Mouse (Mus musculus): ENCODE results near the gene Zfp39. TPM values are rescaled to one million over a fixed set of nuclear protein-coding genes. Genes with fewer than 3 reads are reported as not detected.

Zfp39 gene
- polyA plus RNA-seq, 1 experiment, result 0.38 TPM

GRCm38 (mm10) chr11:58927053-58927452 is 23.0 kb upstream of the Zfp39 start:
- 68% methylated on average over 2 of the region's 2 CpGs for WGBS
- DNase-seq (ENCODE audit: low read depth, low spot score), result no peak

DNA sequence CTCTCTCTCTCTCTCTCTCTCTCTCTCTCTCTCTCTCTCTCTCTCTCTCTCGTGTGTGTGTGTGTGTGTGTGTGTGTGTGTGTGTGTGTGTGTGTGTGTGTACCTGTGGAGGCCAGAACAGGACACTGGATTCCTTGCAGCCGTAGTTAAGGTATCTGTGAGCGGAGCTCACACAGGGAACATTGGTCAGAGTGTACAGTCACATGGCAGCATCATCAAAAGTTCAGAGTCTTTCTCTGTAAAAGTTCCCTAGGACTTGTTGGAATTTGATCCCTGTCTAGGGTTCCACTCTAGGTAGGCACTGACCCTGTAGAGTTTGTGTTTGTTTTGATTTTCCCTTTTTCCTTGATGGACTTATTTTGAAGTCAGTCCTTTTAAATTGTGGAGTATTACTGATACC is 22.6 kb upstream of the Zfp39 start:
- DNase-seq (ENCODE audit: low read depth, low spot score), result no peak

GRCm38 (mm10) chr11:58922420-58922819 is 18.4 kb upstream of the Zfp39 start:
- no peak for DNase-seq (ENCODE audit: low read depth, low spot score)
- 80% methylated on average over 9 of the region's 9 CpGs for WGBS

More for the DNA sequence above, 22.6 kb upstream of the Zfp39 start:
- 45% methylated on average over 3 of the region's 3 CpGs for WGBS

GRCm38 (mm10) chr11:58918759-58919158 is 14.7 kb upstream of the Zfp39 start:
- WGBS, result 63% methylated on average over 5 of the region's 5 CpGs
- DNase-seq (ENCODE audit: low read depth, low spot score), result no peak

GRCm38 (mm10) chr11:58917745-58918366 is 13.8 kb upstream of the Zfp39 start, which contains the start of gene Btnl10:
Btnl10 (plus strand) TSS chr11:58917908.
- DNase-seq (ENCODE audit: low read depth, low spot score), result no peak
- 82% methylated on average over 12 of the region's 12 CpGs for WGBS

DNA sequence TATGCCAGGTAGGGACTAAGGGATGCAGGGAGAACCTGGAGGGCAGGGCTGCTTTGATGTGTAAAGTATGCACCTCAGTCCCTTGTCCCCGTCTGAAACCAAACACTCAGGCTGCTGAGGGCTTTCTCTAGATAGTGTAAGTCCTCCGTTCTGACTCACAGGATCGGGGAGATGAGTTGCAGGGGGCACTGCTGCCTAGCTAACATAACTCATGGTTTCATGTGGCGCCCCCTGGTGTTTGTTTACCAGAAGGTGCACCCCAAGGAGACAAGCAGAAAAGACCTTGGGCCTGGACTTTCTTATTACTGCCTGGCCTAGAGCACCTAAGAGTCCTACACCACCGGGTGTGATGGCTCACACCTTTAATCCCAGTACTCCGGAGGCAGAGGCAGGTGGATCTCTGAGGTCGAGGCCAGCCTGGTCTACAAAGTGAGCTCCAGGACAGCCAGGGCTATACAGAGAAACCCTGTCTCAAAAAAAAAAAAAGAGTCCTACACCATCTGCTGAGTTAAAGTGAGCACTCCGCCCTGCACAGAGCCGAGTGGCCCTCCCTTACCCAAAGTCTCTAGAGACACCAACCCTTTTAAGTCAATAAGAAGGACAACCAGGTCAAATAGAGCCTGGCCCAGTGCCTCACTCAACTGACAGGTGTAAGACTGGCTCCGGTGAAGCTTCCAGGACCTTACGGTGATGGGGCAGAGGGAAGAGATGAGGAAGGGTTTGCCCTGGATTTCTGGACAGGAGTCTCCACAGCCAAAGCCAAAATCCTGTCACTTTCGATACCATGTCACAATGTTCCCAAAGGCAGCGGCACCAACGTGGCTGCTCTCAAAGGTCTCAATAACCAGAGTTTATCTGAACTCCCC is 13.1 kb upstream of the Zfp39 start:
- WGBS, result 42% methylated on average over 14 of the region's 14 CpGs
- DNase-seq (ENCODE audit: low read depth, low spot score), result no peak

GRCm38 (mm10) chr11:58914461-58915028 is 10.5 kb upstream of the Zfp39 start:
- 5% methylated on average over 17 of the region's 17 CpGs for WGBS
- no peak for DNase-seq (ENCODE audit: low read depth, low spot score)

DNA sequence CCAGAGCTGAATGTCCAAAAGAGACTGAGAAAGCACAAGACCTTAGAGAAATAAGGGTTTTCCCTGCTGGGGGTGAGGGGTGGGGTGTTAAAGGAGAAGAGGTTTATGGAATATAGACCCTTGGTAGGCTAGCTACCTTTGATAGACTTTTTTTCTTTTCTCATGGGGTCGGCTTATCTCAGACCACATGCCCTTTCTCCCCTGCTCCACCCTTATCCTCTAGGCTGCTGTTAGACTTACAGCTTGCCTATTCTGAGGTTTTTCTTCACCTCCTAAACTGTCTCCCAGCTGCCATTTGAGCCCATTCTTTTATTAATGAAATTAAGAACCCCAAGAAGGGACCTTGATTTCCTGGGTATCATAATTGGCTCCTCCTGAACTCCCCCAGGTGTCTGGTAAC is 9.8 kb upstream of the Zfp39 start:
- WGBS, result 54% methylated on average over 1 of the region's 1 CpGs
- no peak for DNase-seq (ENCODE audit: low read depth, low spot score)

- WGBS, result 61% methylated on average over 6 of the region's 6 CpGs
- DNase-seq (ENCODE audit: low read depth, low spot score), result no peak
Measured at GRCm38 (mm10) chr11:58904838-58905237, 813 bp upstream of the Zfp39 start.

GRCm38 (mm10) chr11:58904410-58904718 is 339 bp upstream of the Zfp39 start:
- no peak for DNase-seq (ENCODE audit: low read depth, low spot score)
- under 1% methylated on average over 8 of the region's 8 CpGs for WGBS

DNA sequence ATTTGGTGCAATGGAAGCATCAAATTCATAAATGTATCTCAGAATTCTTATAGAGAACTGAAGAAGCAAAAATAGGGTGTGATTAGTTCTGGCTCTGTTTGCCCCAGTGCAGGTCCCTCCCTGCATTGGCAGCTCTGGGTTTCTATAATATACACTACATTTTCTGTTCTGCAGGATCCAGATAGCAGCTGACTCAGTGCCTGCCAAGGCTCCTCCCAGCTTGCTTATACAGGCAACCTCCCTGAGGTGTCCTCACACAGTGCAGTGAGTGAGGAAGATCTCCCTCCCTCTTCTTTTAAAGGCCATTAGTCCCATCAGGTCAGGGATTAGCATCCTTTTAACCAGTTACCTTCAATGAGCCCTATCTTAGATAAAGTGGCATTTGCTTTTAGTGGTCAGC is 2.9 kb downstream of the Zfp39 start:
- DNase-seq (ENCODE audit: low read depth, low spot score), result no peak

DNA sequence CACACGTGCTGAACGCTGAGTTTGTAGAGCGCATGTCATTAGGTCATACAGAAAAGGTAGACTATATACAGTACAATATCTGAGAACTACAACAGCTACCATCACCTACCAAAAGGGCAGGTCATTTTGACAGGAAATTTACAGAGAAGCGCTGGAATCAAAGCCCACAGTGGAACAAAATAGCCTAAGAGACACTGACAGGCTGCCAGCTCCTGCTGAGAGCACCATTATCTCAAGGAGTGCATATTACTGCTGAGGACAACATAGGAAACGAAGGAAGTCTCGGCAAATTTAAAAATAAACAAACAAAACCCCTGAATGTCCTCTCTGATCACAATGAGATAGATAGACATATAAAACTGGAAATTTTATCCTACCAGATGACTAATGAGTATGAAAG is 6.5 kb downstream of the Zfp39 start:
- 90% methylated on average over 6 of the region's 6 CpGs for WGBS

DNA sequence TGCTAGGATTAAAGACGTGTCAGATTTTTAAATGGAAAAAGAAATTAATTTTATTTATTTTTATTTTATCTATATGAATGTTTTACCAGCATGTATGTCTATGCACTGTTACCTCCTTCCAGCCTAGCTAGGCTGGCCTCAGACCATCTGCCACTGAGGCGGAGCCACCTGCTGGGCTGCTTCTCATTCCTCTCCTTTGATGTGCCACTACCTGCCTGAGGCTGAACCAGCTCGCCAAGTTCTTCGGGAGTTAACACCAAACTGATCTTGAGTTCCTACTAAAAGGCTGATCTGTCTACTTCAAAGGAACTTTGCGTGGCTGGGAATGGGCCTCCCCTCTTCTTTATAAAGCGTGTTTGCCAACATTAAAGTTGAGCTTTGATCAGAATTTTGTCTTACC is 9.6 kb downstream of the Zfp39 start:
- WGBS, result 87% methylated on average over 6 of the region's 6 CpGs
- DNase-seq (ENCODE audit: low read depth, low spot score), result no peak

More for the DNA sequence above, 6.5 kb downstream of the Zfp39 start:
- no peak for DNase-seq (ENCODE audit: low read depth, low spot score)

DNA sequence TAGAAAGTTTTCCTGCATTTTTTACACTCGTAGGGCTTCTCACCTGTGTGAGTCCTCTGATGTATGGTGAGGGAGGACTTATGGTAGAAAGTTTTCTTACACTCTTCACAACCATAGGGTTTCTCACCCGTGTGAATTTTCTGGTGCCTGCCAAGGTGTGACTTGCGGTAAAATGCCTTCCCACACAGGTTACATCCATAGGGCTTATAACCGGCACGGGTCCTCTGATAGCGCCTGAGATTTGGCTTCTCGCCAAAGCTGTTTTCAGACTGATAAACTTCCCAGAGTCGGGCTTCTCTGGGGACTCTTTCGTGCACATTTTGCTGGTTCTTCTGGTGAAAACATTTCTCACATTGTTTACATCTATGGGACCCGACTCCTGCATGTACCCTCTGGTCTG is 13.5 kb downstream of the Zfp39 start:
- DNase-seq (ENCODE audit: low read depth, low spot score), result no peak
- WGBS, result 89% methylated on average over 10 of the region's 10 CpGs

- no peak for DNase-seq (ENCODE audit: low read depth, low spot score)
- WGBS, result 80% methylated on average over 8 of the region's 8 CpGs
Measured at GRCm38 (mm10) chr11:58883756-58884155, 20.3 kb downstream of the Zfp39 start.

DNA sequence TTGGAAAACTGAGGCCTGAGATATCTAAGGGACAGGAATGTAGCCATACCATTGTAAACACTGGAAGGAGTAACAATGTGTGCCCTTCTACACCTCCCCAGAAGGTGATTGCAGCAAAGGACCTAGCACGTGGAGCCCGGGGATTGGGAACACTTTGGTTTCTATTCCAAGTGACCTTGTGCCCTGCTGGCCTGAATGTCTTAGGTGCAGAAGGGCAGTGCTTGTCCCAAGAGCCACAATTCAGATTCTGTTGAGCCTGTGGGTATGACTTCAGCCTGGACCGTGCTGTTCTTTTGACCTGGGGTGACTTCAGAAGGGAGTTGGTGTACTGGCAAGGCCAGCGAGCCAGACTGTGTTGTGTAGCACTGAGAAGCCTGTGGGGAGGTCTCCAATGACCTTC is 33.1 kb downstream of the Zfp39 start:
- no peak for DNase-seq (ENCODE audit: low read depth, low spot score)
- WGBS, result 84% methylated on average over 4 of the region's 4 CpGs

DNA sequence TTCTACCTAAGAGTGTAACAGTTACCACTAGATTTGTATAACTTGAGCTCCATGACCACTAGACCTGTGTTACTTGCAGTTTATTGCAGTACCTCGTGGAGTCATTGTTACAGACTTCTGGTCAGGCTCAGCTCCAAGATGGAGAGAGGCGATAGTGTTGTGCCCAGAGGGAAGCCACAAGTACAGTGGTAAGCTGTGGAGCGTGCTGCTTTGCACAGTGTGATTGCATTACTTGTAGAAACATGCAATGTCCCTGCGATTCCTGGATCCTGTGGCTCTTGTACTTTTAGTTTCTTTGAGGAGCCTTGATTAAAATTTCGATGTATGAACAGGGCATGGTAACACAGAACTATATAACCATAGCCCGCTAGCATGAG is 36.1 kb downstream of the Zfp39 start:
- no peak for DNase-seq (ENCODE audit: low read depth, low spot score)
- 74% methylated on average over 6 of the region's 6 CpGs for WGBS

- WGBS, result 2% methylated on average over 37 of the region's 37 CpGs
- peak; percentile 76 for DNase-seq (ENCODE audit: low read depth, low spot score)
Measured at GRCm38 (mm10) chr11:58867039-58867953, 36.7 kb downstream of the Zfp39 start, which contains the start of gene 2810021J22Rik. 2810021J22Rik (plus strand) TSS chr11:58867216.

DNA sequence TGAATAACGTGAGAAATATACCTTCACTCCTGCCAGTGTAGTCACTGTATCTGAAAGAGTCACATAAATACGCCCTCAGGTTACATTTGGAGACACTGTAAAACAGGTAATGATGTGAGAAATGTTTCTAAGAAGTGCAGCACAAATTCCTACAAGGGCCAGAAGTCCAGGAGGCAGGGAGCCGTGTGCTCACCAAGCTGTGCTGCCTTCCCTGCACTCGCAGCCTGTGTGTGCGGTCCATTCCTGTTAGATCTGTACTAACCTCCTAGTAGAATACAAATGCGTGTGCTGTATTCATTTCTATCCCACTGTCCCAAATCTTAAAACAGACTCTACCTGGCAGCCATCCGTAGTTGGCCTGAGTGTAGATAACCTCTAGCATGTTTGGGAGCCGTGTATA is 43.3 kb downstream of the Zfp39 start:
- WGBS, result 97% methylated on average over 8 of the region's 8 CpGs
- no peak for DNase-seq (ENCODE audit: low read depth, low spot score)

GRCm38 (mm10) chr11:58849731-58850130 is 54.3 kb downstream of the Zfp39 start:
- no peak for DNase-seq (ENCODE audit: low read depth, low spot score)
- WGBS, result 68% methylated on average over 2 of the region's 2 CpGs
